Mouse (Mus musculus) frontal cortex, adult 2 months (tissue): ENCODE measurements around the gene Rhox3h. TPM values are rescaled to one million over a fixed set of nuclear protein-coding genes. Genes with fewer than 3 reads are reported as not detected.
"Not testable (repeated sequence)": the region's sequence is repeated elsewhere in the genome, so short reads cannot be mapped to it uniquely, and the experiment has no call there.

Source experiments
- DNase-seq, 2 experiments: peaks; one replicate each; pipeline ENCODE4 v3.0.0; 2022; ENCODE audit warnings: low spot score in 1 of 2; ENCODE audit errors: extremely low spot score in 1 of 2
- polyA plus RNA-seq: library from polyadenylated mRNA; depleted of rRNA; stranded (reverse); fragments of >200 nt; gene quantifications from 2 replicates; pipeline ENCODE4 v1.2.3, GENCODE M21; 2012; rRNA removed

Rhox3h gene
- polyA plus RNA-seq: not detected in 2 replicates

- not testable (repeated sequence) for DNase-seq
These were observed at the start of gene Rhox3h for GRCm38 (mm10) chrX:37668664-37669063. Rhox3h (minus strand) TSS chrX:37668764.

DNA sequence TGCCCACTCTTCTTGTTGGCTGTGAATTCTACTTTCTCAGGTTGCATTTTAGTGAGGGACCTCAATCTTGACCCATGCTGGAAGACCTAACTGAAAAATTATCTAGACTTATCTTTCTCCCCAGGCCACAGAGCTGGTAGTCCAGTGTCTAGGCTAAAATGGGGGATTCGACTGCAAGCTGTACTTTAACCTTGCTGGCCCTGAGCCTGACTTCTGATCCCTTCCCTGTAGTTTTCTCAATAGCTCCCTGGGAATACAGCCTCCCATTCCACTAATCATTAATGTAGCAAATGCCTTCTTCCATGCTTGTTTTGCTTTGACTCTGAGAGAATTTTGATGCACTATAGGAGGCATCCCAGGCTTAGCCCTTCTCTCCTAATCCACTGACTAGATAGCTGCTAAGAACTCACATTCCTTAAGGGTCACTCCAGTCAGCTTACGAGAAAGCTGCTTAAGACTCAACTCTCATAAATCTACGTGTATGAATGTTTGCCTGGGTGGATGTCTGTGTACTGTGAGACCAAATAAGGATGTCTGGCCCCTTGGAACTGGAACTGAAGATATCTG lies 33.3 kb upstream of the Rhox3h start:
- no peak for DNase-seq

DNA sequence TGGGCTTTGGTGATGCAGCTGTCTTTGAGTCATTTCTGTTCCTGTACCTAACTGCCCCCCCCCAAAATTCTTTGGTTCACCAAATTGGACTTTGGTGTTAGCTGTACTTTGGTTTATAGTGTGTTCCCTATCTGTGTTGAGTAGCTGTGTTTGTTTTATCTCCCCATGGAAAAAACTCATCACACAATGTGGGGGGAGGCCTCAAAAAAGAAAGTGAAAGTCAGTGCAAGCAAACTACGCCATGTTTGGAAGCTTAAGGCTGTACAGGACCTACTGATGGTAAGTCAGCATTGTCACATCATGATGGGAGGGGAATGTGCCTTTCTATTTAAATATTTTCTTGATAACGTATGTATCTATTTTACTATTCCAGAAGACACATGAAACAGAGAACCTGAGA lies 23.7 kb upstream of the Rhox3h start:
- DNase-seq: no peak

DNA sequence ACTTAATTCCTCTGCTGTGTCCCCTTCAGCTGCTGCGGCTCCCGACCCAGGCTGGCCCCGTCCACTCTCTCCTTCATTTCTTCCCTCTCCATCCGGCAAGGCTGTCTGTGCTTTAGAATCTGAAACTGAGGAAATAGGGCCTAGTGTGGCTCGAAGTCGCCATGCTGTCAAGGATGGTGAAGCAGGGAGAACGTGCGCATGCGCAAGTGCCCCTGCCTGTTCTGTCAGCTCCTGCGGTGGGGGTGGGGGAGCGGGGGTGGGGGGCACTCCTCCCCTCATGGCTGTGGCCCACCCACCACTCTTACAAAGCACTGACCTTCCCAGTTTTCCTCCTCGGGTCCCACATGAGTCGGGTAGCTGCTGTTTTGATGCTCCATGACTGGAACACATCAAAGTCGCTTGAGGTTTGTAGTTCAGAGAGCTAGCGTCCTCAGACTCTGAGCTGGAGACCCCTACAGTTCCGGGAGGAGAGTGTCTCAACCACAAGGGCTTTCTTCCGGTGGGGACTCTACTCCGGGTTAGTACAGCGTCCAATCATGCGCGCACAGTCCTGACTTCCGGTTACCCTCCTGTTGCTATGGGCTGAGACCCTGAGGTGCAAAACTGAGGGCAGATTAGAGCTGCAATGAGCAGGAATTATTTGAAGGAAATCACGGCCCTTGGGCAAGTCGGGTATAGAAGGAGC lies 14.6 kb upstream of the Rhox3h start:
- DNase-seq: no peak

- DNase-seq: not testable (repeated sequence)
These were observed 4.6 kb upstream of the Rhox3h start, which contains the start of gene Rhox2h for GRCm38 (mm10) chrX:37673177-37673576. Rhox2h (minus strand) TSS chrX:37673277.

GRCm38 (mm10) chrX:37651227-37651626 lies 17.3 kb downstream of the Rhox3h start, which contains the start of gene Rhox4g:
Rhox4g (minus strand) TSS chrX:37651327.
- not testable (repeated sequence) for DNase-seq

- DNase-seq: not testable (repeated sequence)
These were observed 25.2 kb downstream of the Rhox3h start, which contains the start of gene Rhox2g for GRCm38 (mm10) chrX:37643370-37643769. Rhox2g (minus strand) TSS chrX:37643470.

GRCm38 (mm10) chrX:37628512-37628911 lies 40.1 kb downstream of the Rhox3h start, which contains the start of gene Rhox3g:
Rhox3g (minus strand) TSS chrX:37628612.
- DNase-seq: not testable (repeated sequence)

Other genes starting within 250 kb of the Rhox3h start
- gene Rhox4b, start 236.3 kb downstream of the Rhox3h start, polyA plus RNA-seq: not detected in 2 replicates
- gene Rhox2c, start 215.1 kb downstream of the Rhox3h start, polyA plus RNA-seq: not detected in 2 replicates
- gene Rhox3c, start 210.2 kb downstream of the Rhox3h start, polyA plus RNA-seq: not detected in 2 replicates
- not detected in 2 replicates for gene Rhox4c, start 188.4 kb downstream of the Rhox3h start, polyA plus RNA-seq
- gene Rhox2d, start 175.3 kb downstream of the Rhox3h start, polyA plus RNA-seq: not detected in 2 replicates
- not detected in 2 replicates for gene Rhox4d, start 154.4 kb downstream of the Rhox3h start, polyA plus RNA-seq
- not detected in 2 replicates for gene Rhox2e, start 138.3 kb downstream of the Rhox3h start, polyA plus RNA-seq
- not detected in 2 replicates for gene Rhox3e, start 126.7 kb downstream of the Rhox3h start, polyA plus RNA-seq
- not detected in 2 replicates for gene Rhox4e, start 111.4 kb downstream of the Rhox3h start, polyA plus RNA-seq
- gene Rhox2f, start 97.4 kb downstream of the Rhox3h start, polyA plus RNA-seq: not detected in 2 replicates
- not detected in 2 replicates for gene Rhox3f, start 87.8 kb downstream of the Rhox3h start, polyA plus RNA-seq
- not detected in 2 replicates for gene Rhox4f, start 61.1 kb downstream of the Rhox3h start, polyA plus RNA-seq
- gene Rhox3g, start 40.2 kb downstream of the Rhox3h start, polyA plus RNA-seq: not detected in 2 replicates
- not detected in 2 replicates for gene Rhox2g, start 25.3 kb downstream of the Rhox3h start, polyA plus RNA-seq
- gene Rhox4g, start 17.4 kb downstream of the Rhox3h start, polyA plus RNA-seq: not detected in 2 replicates
- not detected in 2 replicates for gene Rhox2h, start 4.5 kb upstream of the Rhox3h start, polyA plus RNA-seq
- gene Rhox5, start 136.1 kb upstream of the Rhox3h start, polyA plus RNA-seq: 0.16 and 1.8 TPM in 2 replicates
- gene Rhox6, start 158.1 kb upstream of the Rhox3h start, polyA plus RNA-seq: 0.78 and 2.2 TPM in 2 replicates
- gene Rhox7a, start 162.9 kb upstream of the Rhox3h start, polyA plus RNA-seq: not detected in 2 replicates
- gene Rhox8, start 210.2 kb upstream of the Rhox3h start, polyA plus RNA-seq: not detected in 2 replicates
- not detected in 2 replicates for gene Rhox7b, start 228.5 kb upstream of the Rhox3h start, polyA plus RNA-seq
- 0.80 and 2.9 TPM in 2 replicates for gene Rhox9, start 233.0 kb upstream of the Rhox3h start, polyA plus RNA-seq